Mouse (Mus musculus): ENCODE measurements around the gene Slc16a4.

GRCm38 (mm10) chr3:107317338-107317737 lies 26.3 kb downstream of the Slc16a4 start:
- TF ChIP-seq CTCF (IDR thresholded peaks at IDR 0.05; ENCODE audit: control insufficient read depth, insufficient read depth, insufficient read length), result no peak
- no peak for TF ChIP-seq MAX (IDR thresholded peaks at IDR 0.05)
